Mouse (Mus musculus) heart, embryonic 14.5 days (tissue): ENCODE data around the gene Psmd5. TPM values are rescaled to one million over a fixed set of nuclear protein-coding genes. Genes with fewer than 3 reads are reported as not detected.
A peak's percentile ranks its signal among the peaks of the same experiment; 100 is the strongest.
"Not testable (repeated sequence)": the region's sequence is repeated elsewhere in the genome, so short reads cannot be mapped to it uniquely, and the experiment has no call there.

Experiments used
- ATAC-seq: fragments of 200-750 bp; cut with Nextera tagmentation; 2 replicates; pipeline ENCODE4 v1.8.0; 2017; ENCODE audit warnings: low read depth, moderate TSS enrichment; ENCODE audit not compliant: insufficient number of reproducible peaks, insufficient read depth, low FRiP score
- H3K27ac ChIP-seq, 2 experiments: fragments of 200-500 bp in 1 of 2; fragments of 300-500 bp in 1 of 2; sonication (generic) in 1 of 2; replicated peaks in 1 of 2; 2 replicates each; pipeline ENCODE4 v1.5.1; 2012 to 2014; ENCODE audit warnings: low read depth in 2 of 2, low read length in 2 of 2, control low read depth in 1 of 2, mild to moderate bottlenecking in 1 of 2, mixed read lengths in 1 of 2; ENCODE audit not compliant: control insufficient read depth in 1 of 2, insufficient read depth in 1 of 2
- H3K27me3 ChIP-seq: fragments of 300-500 bp; sonication (generic); 2 replicates; pipeline ENCODE4 v1.6.1; 2014; ENCODE audit warnings: mild to moderate bottlenecking, low read length, control low read depth; ENCODE audit not compliant: control insufficient read depth, insufficient read depth
- H3K36me3 ChIP-seq: fragments of 300-500 bp; sonication (generic); 2 replicates; pipeline ENCODE4 v1.6.1; 2014; ENCODE audit warnings: mild to moderate bottlenecking, control low read depth, low read length, mixed read lengths; ENCODE audit not compliant: control insufficient read depth, insufficient read depth
- H3K4me1 ChIP-seq, 2 experiments: fragments of 200-500 bp in 1 of 2; fragments of 300-500 bp in 1 of 2; sonication (generic) in 1 of 2; 2 replicates each; pipeline ENCODE4 v1.6.1; 2012 to 2014; ENCODE audit warnings: low read length in 2 of 2, control low read depth in 1 of 2, mixed read lengths in 1 of 2; ENCODE audit not compliant: control insufficient read depth in 2 of 2, insufficient read depth in 2 of 2
- H3K4me2 ChIP-seq: fragments of 300-500 bp; sonication (generic); 2 replicates; pipeline ENCODE4 v1.6.1; 2014; ENCODE audit warnings: mild to moderate bottlenecking, low read length
- H3K4me3 ChIP-seq, 2 experiments: fragments of 200-500 bp in 1 of 2; fragments of 300-500 bp in 1 of 2; sonication (generic) in 1 of 2; 2 replicates each; pipeline ENCODE4 v1.5.1; 2012 to 2014; ENCODE audit warnings: low read length in 2 of 2, mild to moderate bottlenecking in 2 of 2, control low read depth in 1 of 2, low read depth in 1 of 2, moderate library complexity in 1 of 2; ENCODE audit not compliant: control insufficient read depth in 1 of 2, insufficient read depth in 1 of 2
- H3K9ac ChIP-seq: fragments of 300-500 bp; sonication (generic); 2 replicates; pipeline ENCODE4 v1.6.1; 2014; ENCODE audit warnings: mild to moderate bottlenecking, low read length
- H3K9me3 ChIP-seq: fragments of 300-500 bp; sonication (generic); 2 replicates; pipeline ENCODE4 v1.6.1; 2016; ENCODE audit warnings: low read length, control low read depth; ENCODE audit not compliant: control insufficient read depth
- whole genome bisulfite sequencing: fragments of 180-500 bp; shearing (Covaris S2); extraction: QIAGEN DNeasy Blood & Tissue Kit; methylation state at CpG from one replicate; pipeline ENCODE4 v1.1.7; 2014; 5-methylcytosine and 5-hydroxymethylcytosine counted together
- polyA plus RNA-seq: library from polyadenylated mRNA; unstranded; fragments of >200 nt; fragmentation: Nextera tagmentation; extraction: Ambion mirVana; gene quantifications from 2 replicates; pipeline ENCODE4 v1.2.1, GENCODE M21; 2014

Psmd5 gene
- polyA plus RNA-seq, 1 experiment from 2014 or later, result 59.2 TPM

DNA sequence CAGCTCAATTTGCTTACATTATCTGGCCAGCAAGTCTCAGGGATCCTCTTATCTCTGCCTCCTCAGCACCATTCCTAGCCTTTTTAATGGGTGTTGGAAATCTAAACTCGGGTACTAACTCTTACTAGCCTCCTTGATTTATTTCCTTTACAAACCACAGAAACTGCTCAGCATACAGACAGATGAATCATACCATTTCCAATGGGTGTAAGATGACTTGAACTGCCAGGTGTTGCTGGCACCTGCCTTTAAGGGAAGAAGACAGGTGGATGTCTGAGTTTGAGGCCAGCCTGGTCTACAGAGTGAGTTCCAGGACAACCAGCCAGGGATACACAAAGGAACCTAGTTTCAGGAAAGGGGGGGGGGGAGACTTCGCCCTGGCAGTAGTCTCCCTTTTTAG, 66.7 kb downstream of the Psmd5 start:
- no peak overlapping the region for H3K4me3 ChIP-seq
- H3K9ac ChIP-seq, result no peak overlapping the region
- 70% methylated on average over 2 of the region's 2 CpGs for WGBS
- H3K4me1 ChIP-seq, result peaks cover 6 to 17% of the 10 kb centered on the region in 2 experiments; a peak in 3 of 4 replicates
- no peaks in the 10 kb centered on the region for H3K9me3 ChIP-seq
- H3K36me3 ChIP-seq, result peaks cover 79% of the 10 kb centered on the region
- H3K27me3 ChIP-seq, result no peaks in the 10 kb centered on the region
- H3K27ac ChIP-seq, result no peak overlapping the region
- ATAC-seq, result no peak
- no peak overlapping the region for H3K4me2 ChIP-seq

DNA sequence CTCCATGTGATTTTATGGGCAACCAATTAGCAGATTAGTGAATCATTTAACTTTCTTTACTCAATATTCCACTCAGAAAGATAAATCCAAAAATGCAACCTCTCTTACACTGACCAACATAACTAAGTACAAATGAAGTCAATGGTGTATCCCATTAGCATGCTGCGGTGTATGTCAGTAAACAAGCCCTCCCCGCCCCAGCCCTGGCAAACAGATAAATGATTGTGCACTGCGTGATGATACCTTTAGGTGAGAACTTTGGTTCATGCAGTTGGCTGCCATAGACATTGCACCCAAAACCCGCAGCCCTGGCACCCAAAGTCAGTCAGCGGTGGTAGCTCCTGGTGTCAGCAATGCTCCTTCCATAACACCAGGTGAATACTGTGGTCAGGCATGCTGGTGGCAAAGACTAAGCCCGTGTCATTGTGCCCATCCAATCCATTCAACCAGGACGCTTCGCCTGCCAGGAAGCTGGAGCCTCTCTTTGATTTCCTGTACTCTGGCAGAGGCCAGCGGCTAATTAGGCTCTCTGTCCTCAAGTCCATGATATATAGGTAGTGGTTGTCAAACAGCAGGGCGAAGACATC, 69.3 kb downstream of the Psmd5 start:
- peaks cover 56% of the 10 kb centered on the region for H3K36me3 ChIP-seq
- H3K9ac ChIP-seq, result no peak overlapping the region
- H3K4me2 ChIP-seq, result no peak overlapping the region
- H3K9me3 ChIP-seq, result no peaks in the 10 kb centered on the region
- 88% methylated on average over 10 of the region's 10 CpGs for WGBS
- H3K4me1 ChIP-seq, result peaks cover 6 to 20% of the 10 kb centered on the region in 2 experiments; a peak in 3 of 4 replicates
- no peak overlapping the region for H3K27ac ChIP-seq
- H3K4me3 ChIP-seq, result no peak overlapping the region
- no peaks in the 10 kb centered on the region for H3K27me3 ChIP-seq
- no peak for ATAC-seq

DNA sequence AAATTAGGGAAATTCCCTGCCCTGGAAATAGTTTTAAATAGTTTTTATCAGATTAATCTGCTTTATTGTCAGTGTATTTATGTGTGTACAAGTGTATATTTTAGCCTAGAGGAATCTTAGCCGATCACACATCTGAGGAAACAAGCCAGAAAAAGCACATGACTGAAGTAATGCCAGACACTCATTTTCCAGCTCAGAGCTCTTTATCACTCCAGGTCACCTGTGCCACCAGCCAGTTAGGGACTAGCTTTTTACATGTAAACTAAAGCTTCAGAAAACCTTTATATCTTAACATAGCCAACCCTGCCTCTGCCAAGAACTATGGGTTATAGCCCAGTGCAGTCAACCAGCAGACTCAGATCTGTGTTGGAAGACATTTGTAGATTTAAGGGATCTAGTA, 70.0 kb downstream of the Psmd5 start:
- H3K9ac ChIP-seq, result no peak overlapping the region

DNA sequence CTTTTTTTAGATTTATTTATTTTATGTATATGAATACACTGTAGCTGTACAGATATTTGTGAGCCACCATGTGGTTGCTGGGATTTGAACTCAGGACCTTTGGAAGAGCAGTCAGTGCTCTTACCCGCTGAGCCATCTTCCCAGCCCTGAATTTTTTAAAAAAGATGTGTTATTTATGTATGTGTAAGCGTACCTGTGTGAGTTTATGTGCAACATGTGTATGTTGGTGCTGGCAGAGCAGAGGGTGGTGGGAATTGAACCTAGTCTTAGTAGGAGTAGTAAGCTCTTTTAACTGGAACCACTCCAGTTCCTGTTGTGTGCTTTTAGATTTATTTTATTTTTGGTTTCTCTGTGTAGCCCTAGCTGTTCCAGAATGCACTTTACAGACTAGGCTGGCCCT, 70.6 kb downstream of the Psmd5 start:
- Histone ChIP-seq H3K9ac (no peak overlapping the region), H3K27me3 (no peaks in the 10 kb centered on the region), H3K9me3 (no peaks in the 10 kb centered on the region), H3K4me1 (peaks cover 8 to 26% of the 10 kb centered on the region in 2 experiments; a peak in 3 of 4 replicates), H3K4me3 (no peak overlapping the region), H3K4me2 (0 out of 2 replicates have a peak overlapping the region, but pooled peaks have one; percentile 82), H3K27ac (no peak overlapping the region), H3K36me3 (peaks cover 47% of the 10 kb centered on the region)
- 94% methylated on average over 2 of the region's 2 CpGs for WGBS
- no peak for ATAC-seq

More for the DNA sequence above, 70.0 kb downstream of the Psmd5 start:
- WGBS, result 50% methylated on average over 1 of the region's 1 CpGs
- no peak overlapping the region for H3K4me2 ChIP-seq
- H3K9me3 ChIP-seq, result no peaks in the 10 kb centered on the region
- H3K27ac ChIP-seq, result no peak overlapping the region
- H3K27me3 ChIP-seq, result no peaks in the 10 kb centered on the region
- no peak overlapping the region for H3K4me3 ChIP-seq
- peaks cover 8 to 25% of the 10 kb centered on the region in 2 experiments; a peak in 3 of 4 replicates for H3K4me1 ChIP-seq
- no peak for ATAC-seq
- peaks cover 52% of the 10 kb centered on the region for H3K36me3 ChIP-seq

DNA sequence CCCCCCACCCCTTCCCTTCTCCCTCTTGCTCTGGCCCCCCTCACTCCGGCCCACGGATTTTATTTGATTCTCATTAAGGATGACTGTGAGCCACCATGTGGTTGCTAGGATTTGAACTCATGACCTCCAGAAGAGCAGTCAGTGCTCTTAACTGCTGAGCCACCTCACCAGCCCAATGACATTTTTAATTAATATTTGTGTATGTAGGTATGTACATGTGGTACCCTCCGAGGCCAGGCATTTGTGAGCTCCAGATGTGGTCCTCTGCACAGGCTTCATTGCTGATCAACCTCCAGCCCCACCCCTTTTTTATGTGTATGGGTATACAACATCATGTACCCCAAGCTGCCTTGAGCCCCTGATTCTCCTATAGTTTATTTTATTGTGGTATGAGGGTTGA, 71.0 kb downstream of the Psmd5 start:
- Histone ChIP-seq H3K9ac (no peak overlapping the region; the same call in 1 of the 2 replicates), H3K27me3 (no peaks in the 10 kb centered on the region), H3K4me3 (peak overlapping the region in 1 of 2 experiments; percentile 67; a peak in 1 of 4 replicates), H3K9me3 (no peaks in the 10 kb centered on the region), H3K4me2 (peak overlapping the region; percentile 82), H3K36me3 (peaks cover 43% of the 10 kb centered on the region), H3K4me1 (peaks cover 10 to 29% of the 10 kb centered on the region in 2 experiments), H3K27ac (no peak overlapping the region)
- 85% methylated on average over 3 of the region's 3 CpGs for WGBS
- ATAC-seq, result no peak

DNA sequence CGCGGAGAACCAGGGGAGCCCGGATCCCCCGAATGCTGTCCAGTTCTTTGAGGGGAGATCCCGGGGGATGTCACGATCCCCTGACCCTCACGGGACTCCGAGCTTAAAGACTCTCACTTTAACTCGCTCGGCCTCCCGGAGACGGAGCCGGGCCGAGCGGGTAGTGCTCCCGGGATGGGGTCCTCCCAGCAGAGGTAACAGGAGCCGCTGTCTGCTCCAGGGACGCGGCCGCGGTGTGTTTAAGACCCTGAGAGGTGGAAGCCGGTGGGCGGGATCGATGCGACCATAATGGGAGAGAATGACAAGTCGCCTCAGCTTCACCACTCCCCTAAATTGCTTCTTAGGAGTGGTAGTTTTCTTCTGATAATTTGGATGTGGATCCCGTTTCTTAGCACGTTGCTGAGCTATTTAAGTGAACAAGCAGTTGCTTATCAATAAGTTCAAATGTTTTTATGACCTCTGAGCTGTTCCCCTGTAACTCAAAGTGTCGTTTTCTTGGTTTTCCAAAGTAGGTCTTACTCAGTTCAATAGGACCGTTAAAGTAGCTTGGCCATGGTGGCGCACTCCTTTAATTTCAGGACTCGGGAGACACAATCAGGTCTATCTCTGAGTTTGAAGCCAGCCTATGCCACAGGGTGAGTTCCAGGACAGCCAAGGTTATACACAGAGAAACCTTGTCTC, 72.1 kb downstream of the Psmd5 start:
- Histone ChIP-seq H3K36me3 (peaks cover 34% of the 10 kb centered on the region), H3K4me2 (peak overlapping the region; percentile 82), H3K4me1 (peaks cover 10 to 29% of the 10 kb centered on the region in 2 experiments), H3K27ac (peak overlapping the region; percentile 89 to 92), H3K4me3 (peak overlapping the region; percentile 66 to 67), H3K9ac (peak overlapping the region; percentile 88)
- ATAC-seq, result peak; percentile 69; the same call in 1 of the 2 replicates
- H3K27me3 ChIP-seq, H3K9me3 ChIP-seq: not testable (repeated sequence)
- WGBS, result under 1% methylated on average over 23 of the region's 32 CpGs

DNA sequence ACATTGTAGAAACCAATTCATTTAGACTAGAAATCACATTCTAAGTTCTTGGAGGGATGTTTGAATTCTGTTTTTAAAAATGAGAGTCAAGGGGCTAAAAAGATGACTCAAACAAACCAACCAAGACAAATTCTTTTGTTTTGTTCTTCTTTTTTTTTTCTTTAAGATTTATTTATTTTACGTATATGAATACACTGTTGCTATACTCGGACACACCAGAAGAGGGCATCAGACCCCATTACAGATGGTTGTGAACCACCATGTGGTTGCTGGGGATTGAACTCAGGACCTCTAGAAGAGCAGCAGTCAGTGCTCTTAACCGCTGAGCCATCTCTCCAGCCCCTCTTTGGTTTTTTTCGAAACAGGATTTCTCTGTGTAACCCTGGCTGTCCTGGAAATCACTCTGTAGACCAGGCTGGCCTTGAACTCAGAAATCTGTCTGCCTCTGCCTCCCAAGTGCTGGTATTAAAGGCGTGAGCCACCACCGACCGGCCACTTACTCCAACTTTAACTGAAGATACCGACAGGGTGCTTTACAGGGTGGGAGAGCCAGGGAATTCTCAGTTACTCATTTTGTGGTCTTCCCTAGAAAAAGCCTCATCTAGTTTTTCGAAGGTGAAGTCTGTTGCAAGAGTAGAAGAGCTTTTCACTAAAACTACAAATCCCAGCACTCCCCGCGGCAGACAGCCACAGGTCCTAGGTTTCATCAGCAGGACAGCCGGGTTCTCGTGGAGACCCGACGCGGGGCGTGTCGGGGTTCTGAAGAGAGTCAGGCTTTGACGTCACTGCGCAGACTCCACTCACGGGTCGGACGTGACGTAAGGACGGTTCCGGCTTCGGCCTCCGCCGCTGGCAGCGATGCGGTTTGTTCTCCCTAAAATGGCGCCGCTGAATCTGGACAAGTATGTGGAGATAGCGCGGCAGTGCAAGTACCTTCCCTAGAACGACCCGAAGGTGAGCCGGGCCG, 73.0 kb downstream of the Psmd5 start:
- no peaks in the 10 kb centered on the region for H3K27me3 ChIP-seq
- peak overlapping the region; percentile 89 to 92 for H3K27ac ChIP-seq
- H3K4me3 ChIP-seq, result peak overlapping the region; percentile 66 to 67
- H3K4me2 ChIP-seq, result peak overlapping the region; percentile 82
- 6% methylated on average over 39 of the region's 39 CpGs for WGBS
- ATAC-seq, result peak; percentile 95
- H3K9me3 ChIP-seq, result no peaks in the 10 kb centered on the region
- H3K36me3 ChIP-seq, result peaks cover 32% of the 10 kb centered on the region
- H3K4me1 ChIP-seq, result peaks cover 10 to 29% of the 10 kb centered on the region in 2 experiments
- H3K9ac ChIP-seq, result peak overlapping the region; percentile 88
